Mouse (Mus musculus) embryo, embryonic 11.5 days (tissue): Measurements from ENCODE around the gene Prr14.
A peak's percentile ranks its signal among the peaks of the same experiment; 100 is the strongest.

Experiments
- DNase-seq: peaks from one replicate; pipeline ENCODE4 v3.0.0-alpha.2; 2012; ENCODE audit warnings: low read depth, low spot score

Gene Prr14

DNA sequence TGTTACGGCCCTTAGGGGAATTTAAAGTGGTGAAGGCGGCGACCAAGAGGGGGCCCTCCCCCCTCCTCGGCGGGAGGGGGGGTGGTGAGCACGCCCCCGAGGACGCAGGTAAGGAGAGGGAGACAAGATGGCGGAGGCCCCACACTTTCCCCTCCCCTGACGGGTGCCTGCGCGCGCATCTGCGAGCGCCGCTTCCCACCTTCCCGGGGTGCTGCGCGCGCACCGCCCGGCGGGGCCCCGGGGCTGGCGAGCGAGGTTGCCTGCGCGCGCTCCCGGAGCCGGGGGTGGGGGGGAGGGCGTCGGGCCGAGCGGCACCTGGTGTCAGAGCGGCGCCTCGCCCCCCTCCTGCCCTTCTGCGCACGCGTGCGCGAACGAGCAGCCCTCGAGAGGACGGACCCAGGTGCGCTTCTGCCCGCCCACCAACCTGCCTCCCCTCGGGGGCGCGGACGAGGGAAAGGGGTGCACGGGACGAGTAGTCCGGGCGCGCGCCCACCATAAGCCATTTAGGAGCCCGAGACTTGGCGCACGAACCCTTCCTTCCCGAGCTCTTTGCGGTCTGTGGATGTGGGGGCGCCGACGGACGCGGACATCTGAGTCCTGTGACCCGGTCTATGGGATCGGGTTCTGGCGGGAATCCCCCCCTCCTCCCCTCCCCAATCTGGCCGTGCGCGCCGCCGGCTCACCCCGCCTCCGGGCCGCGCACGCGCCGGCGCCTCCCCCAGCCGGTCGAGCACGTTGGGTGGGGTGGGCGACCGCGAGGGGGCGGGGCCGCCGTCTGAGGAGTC, 53.0 kb downstream of the Prr14 start:
- DNase-seq = peak; percentile 92

GRCm38 (mm10) chr7:127513016-127513390, 53.6 kb downstream of the Prr14 start:
- no peak for DNase-seq

DNA sequence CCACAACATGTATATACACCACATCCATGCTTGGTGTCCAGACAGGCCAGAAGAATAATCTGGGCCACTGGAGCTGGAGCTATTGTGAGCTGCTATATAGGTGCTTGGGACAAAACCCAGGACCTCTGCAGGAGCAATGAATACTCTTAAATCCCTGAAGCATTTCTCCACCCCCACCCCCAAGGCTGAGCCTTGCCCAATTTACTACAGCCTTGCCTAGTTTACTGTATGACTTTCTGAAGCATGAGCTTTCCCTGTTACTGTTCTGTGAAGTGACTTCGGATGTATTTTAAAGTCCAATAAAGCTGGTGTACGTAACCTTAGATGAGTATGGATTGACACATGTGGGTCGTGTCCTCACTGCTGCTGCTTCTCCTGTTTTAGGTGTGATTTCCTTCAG, 54.4 kb downstream of the Prr14 start:
- DNase-seq = no peak

- no peak for DNase-seq
These were observed 56.4 kb downstream of the Prr14 start for GRCm38 (mm10) chr7:127515846-127516245.

GRCm38 (mm10) chr7:127516344-127516743, 56.9 kb downstream of the Prr14 start:
- no peak for DNase-seq

GRCm38 (mm10) chr7:127519284-127519683, 59.9 kb downstream of the Prr14 start, which contains the start of gene Gm42715:
Gene Gm42715 (plus strand): TSS chr7:127519584.
- DNase-seq = no peak
